Mouse (Mus musculus): ENCODE measurements around the gene Evi5. TPM values are rescaled to one million over a fixed set of nuclear protein-coding genes. Genes with fewer than 3 reads are reported as not detected.

Gene Evi5
- polyA plus RNA-seq, 1 experiment from 2014 or later: 59.4 TPM

GRCm38 (mm10) chr5:107838891-107839644 is 35.8 kb downstream of the Evi5 start:
- Histone ChIP-seq H3K9ac (no peak overlapping the region), H3K27me3 (replicated peaks) (no peaks in the 10 kb centered on the region), H3K27ac (no peak overlapping the region), H3K4me1 (no peaks in the 10 kb centered on the region), H3K9me3 (no peaks in the 10 kb centered on the region), H3K36me3 (peaks cover 9% of the 10 kb centered on the region; the same call in 1 of the 2 replicates), H3K4me2 (replicated peaks) (no peak overlapping the region), H3K4me3 (no peak overlapping the region)
- WGBS: 72% methylated on average over 3 of the region's 3 CpGs
- no peak for ATAC-seq (ENCODE audit: low FRiP score, low read depth)

- ATAC-seq (ENCODE audit: low FRiP score, low read depth): no peak
Observed at GRCm38 (mm10) chr5:107834287-107834686, 40.6 kb downstream of the Evi5 start.

GRCm38 (mm10) chr5:107831351-107831750 is 43.6 kb downstream of the Evi5 start:
- no peak overlapping the region for H3K27ac ChIP-seq
- no peak overlapping the region for H3K4me2 ChIP-seq (replicated peaks)
- H3K4me1 ChIP-seq: no peaks in the 10 kb centered on the region
- H3K9me3 ChIP-seq: peaks cover 11% of the 10 kb centered on the region; the same call in 1 of the 2 replicates
- 91% methylated on average over 3 of the region's 3 CpGs for WGBS
- H3K9ac ChIP-seq: no peak overlapping the region
- no peak overlapping the region for H3K4me3 ChIP-seq
- no peaks in the 10 kb centered on the region for H3K27me3 ChIP-seq (replicated peaks)
- ATAC-seq (ENCODE audit: low FRiP score, low read depth): no peak
- H3K36me3 ChIP-seq: peaks cover 12% of the 10 kb centered on the region

More at GRCm38 (mm10) chr5:107834287-107834686, 40.6 kb downstream of the Evi5 start:
- Histone ChIP-seq H3K27me3 (replicated peaks) (no peaks in the 10 kb centered on the region), H3K9me3 (peaks cover 11% of the 10 kb centered on the region; the same call in 1 of the 2 replicates), H3K9ac (no peak overlapping the region), H3K27ac (no peak overlapping the region), H3K4me1 (no peaks in the 10 kb centered on the region), H3K4me2 (replicated peaks) (no peak overlapping the region), H3K4me3 (no peak overlapping the region), H3K36me3 (peaks cover 15% of the 10 kb centered on the region)
- WGBS: 88% methylated on average over 1 of the region's 1 CpGs

- no peak within 1 kb of the TSS for H3K27ac ChIP-seq
- H3K4me2 ChIP-seq (replicated peaks): no peak within 1 kb of the TSS
- ATAC-seq (ENCODE audit: low FRiP score, low read depth): no peak
Observed at GRCm38 (mm10) chr5:107829998-107830560, 44.8 kb downstream of the Evi5 start, which contains the start of gene Ube2d2b. Gene Ube2d2b, plus strand, starts transcription at chr5:107830099.

GRCm38 (mm10) chr5:107822521-107822920 is 52.4 kb downstream of the Evi5 start:
- Histone ChIP-seq H3K27me3 (replicated peaks) (no peaks in the 10 kb centered on the region), H3K36me3 (no peaks in the 10 kb centered on the region), H3K9me3 (no peaks in the 10 kb centered on the region), H3K4me2 (replicated peaks) (no peak overlapping the region), H3K4me3 (no peak overlapping the region), H3K4me1 (no peaks in the 10 kb centered on the region), H3K9ac (no peak overlapping the region), H3K27ac (no peak overlapping the region)
- no peak for ATAC-seq (ENCODE audit: low FRiP score, low read depth)
- 100% methylated on average over 1 of the region's 1 CpGs for WGBS

More at GRCm38 (mm10) chr5:107829998-107830560, 44.8 kb downstream of the Evi5 start, which contains the start of gene Ube2d2b:
- Histone ChIP-seq H3K4me1 (no peaks in the 10 kb centered on the region), H3K4me3 (no peak within 1 kb of the TSS), H3K27me3 (replicated peaks) (no peaks in the 10 kb centered on the region), H3K36me3 (peaks cover 12% of the 10 kb centered on the region), H3K9ac (no peak within 1 kb of the TSS), H3K9me3 (peaks cover 11% of the 10 kb centered on the region; the same call in 1 of the 2 replicates)
- 94% methylated on average over 22 of the region's 22 CpGs for WGBS

- H3K9ac ChIP-seq: no peak overlapping the region
- H3K27me3 ChIP-seq (replicated peaks): no peaks in the 10 kb centered on the region
- no peak overlapping the region for H3K4me2 ChIP-seq (replicated peaks)
- WGBS: 88% methylated on average over 2 of the region's 2 CpGs
- no peak overlapping the region for H3K4me3 ChIP-seq
- H3K36me3 ChIP-seq: peaks cover 19% of the 10 kb centered on the region
- H3K9me3 ChIP-seq: no peaks in the 10 kb centered on the region
- no peak for ATAC-seq (ENCODE audit: low FRiP score, low read depth)
- no peaks in the 10 kb centered on the region for H3K4me1 ChIP-seq
- H3K27ac ChIP-seq: no peak overlapping the region
Observed at GRCm38 (mm10) chr5:107814651-107815050, 60.3 kb downstream of the Evi5 start.

- no peak overlapping the region for H3K4me3 ChIP-seq
- no peaks in the 10 kb centered on the region for H3K4me1 ChIP-seq
- peaks cover 13% of the 10 kb centered on the region; the same call in 1 of the 2 replicates for H3K36me3 ChIP-seq
- no peak overlapping the region for H3K27ac ChIP-seq
- H3K4me2 ChIP-seq (replicated peaks): no peak overlapping the region
- no peak for ATAC-seq (ENCODE audit: low FRiP score, low read depth)
- no peaks in the 10 kb centered on the region for H3K9me3 ChIP-seq
- WGBS: 80% methylated on average over 4 of the region's 4 CpGs
- no peak overlapping the region for H3K9ac ChIP-seq
- no peaks in the 10 kb centered on the region for H3K27me3 ChIP-seq (replicated peaks)
Observed at GRCm38 (mm10) chr5:107807496-107807895, 67.4 kb downstream of the Evi5 start.

GRCm38 (mm10) chr5:107802621-107803020 is 72.3 kb downstream of the Evi5 start:
- no peaks in the 10 kb centered on the region for H3K4me1 ChIP-seq
- H3K9me3 ChIP-seq: no peaks in the 10 kb centered on the region
- H3K27ac ChIP-seq: no peak overlapping the region
- H3K4me2 ChIP-seq (replicated peaks): no peak overlapping the region
- H3K4me3 ChIP-seq: no peak overlapping the region
- no peak for ATAC-seq (ENCODE audit: low FRiP score, low read depth)
- no peak overlapping the region for H3K9ac ChIP-seq
- no peaks in the 10 kb centered on the region for H3K36me3 ChIP-seq
- H3K27me3 ChIP-seq (replicated peaks): no peaks in the 10 kb centered on the region

GRCm38 (mm10) chr5:107801234-107801633 is 73.7 kb downstream of the Evi5 start:
- WGBS: 81% methylated on average over 2 of the region's 2 CpGs
- ATAC-seq (ENCODE audit: low FRiP score, low read depth): no peak
- H3K9me3 ChIP-seq: no peaks in the 10 kb centered on the region

GRCm38 (mm10) chr5:107798290-107798689 is 76.6 kb downstream of the Evi5 start:
- Histone ChIP-seq H3K27ac (no peak overlapping the region), H3K4me1 (no peaks in the 10 kb centered on the region), H3K4me3 (no peak overlapping the region), H3K9me3 (no peaks in the 10 kb centered on the region), H3K9ac (no peak overlapping the region), H3K4me2 (replicated peaks) (no peak overlapping the region), H3K27me3 (replicated peaks) (no peaks in the 10 kb centered on the region), H3K36me3 (peaks cover 3% of the 10 kb centered on the region; the same call in 1 of the 2 replicates)
- ATAC-seq (ENCODE audit: low FRiP score, low read depth): no peak
- 92% methylated on average over 6 of the region's 6 CpGs for WGBS

More at GRCm38 (mm10) chr5:107801234-107801633, 73.7 kb downstream of the Evi5 start:
- Histone ChIP-seq H3K4me3 (no peak overlapping the region), H3K27ac (no peak overlapping the region), H3K9ac (no peak overlapping the region), H3K4me1 (no peaks in the 10 kb centered on the region), H3K27me3 (replicated peaks) (no peaks in the 10 kb centered on the region), H3K4me2 (replicated peaks) (no peak overlapping the region), H3K36me3 (peaks cover 3% of the 10 kb centered on the region; the same call in 1 of the 2 replicates)

- no peak for ATAC-seq (ENCODE audit: low FRiP score, low read depth)
- WGBS: 51% methylated on average over 2 of the region's 2 CpGs
- Histone ChIP-seq H3K9me3 (no peaks in the 10 kb centered on the region), H3K4me2 (replicated peaks) (no peak overlapping the region), H3K4me3 (no peak overlapping the region), H3K9ac (no peak overlapping the region), H3K27ac (no peak overlapping the region), H3K4me1 (no peaks in the 10 kb centered on the region), H3K27me3 (replicated peaks) (no peaks in the 10 kb centered on the region), H3K36me3 (peaks cover 3% of the 10 kb centered on the region; the same call in 1 of the 2 replicates)
Observed at GRCm38 (mm10) chr5:107793927-107794326, 81.0 kb downstream of the Evi5 start.

GRCm38 (mm10) chr5:107793258-107793657 is 81.6 kb downstream of the Evi5 start:
- H3K4me2 ChIP-seq (replicated peaks): no peak overlapping the region
- H3K36me3 ChIP-seq: peaks cover 3% of the 10 kb centered on the region; the same call in 1 of the 2 replicates
- no peak for ATAC-seq (ENCODE audit: low FRiP score, low read depth)
- H3K4me1 ChIP-seq: no peaks in the 10 kb centered on the region
- no peak overlapping the region for H3K27ac ChIP-seq
- H3K4me3 ChIP-seq: no peak overlapping the region
- 49% methylated on average over 3 of the region's 3 CpGs for WGBS
- no peaks in the 10 kb centered on the region for H3K9me3 ChIP-seq
- H3K27me3 ChIP-seq (replicated peaks): no peaks in the 10 kb centered on the region
- H3K9ac ChIP-seq: no peak overlapping the region
